Mouse (Mus musculus) brown adipose tissue, adult 24 weeks (tissue): ENCODE measurements around the gene Naif1. TPM values are rescaled to one million over a fixed set of nuclear protein-coding genes. Genes with fewer than 3 reads are reported as not detected.

Source experiments
- H3K27ac ChIP-seq: fragments of 200-500 bp; replicated peaks from 2 replicates; pipeline ENCODE4 v1.5.1; 2012; ENCODE audit warnings: low read depth, mild to moderate bottlenecking, low read length
- H3K4me1 ChIP-seq: fragments of 200-500 bp; 2 replicates; pipeline ENCODE4 v1.6.1; 2012; ENCODE audit warnings: low read length, mixed read lengths; ENCODE audit not compliant: control insufficient read depth, insufficient read depth, insufficient read length
- H3K4me3 ChIP-seq: fragments of 200-500 bp; 2 replicates; pipeline ENCODE4 v1.5.1; 2012; ENCODE audit warnings: low read depth, mild to moderate bottlenecking, low read length, moderate library complexity; ENCODE audit not compliant: insufficient read depth
- polyA plus RNA-seq: library from polyadenylated mRNA; stranded (reverse); fragments of >200 nt; gene quantifications from 2 replicates; pipeline ENCODE4 v1.2.4, GENCODE M21; 2012; ENCODE audit not compliant: missing spikeins, insufficient read depth, insufficient read length

Gene Naif1
- 1.8 and 2.1 TPM in 2 replicates for polyA plus RNA-seq

- H3K4me1 ChIP-seq: peaks cover 31% of the 10 kb centered on the region
- peak within 1 kb of the TSS; percentile 76 for H3K27ac ChIP-seq
- peak within 1 kb of the TSS; percentile 86 for H3K4me3 ChIP-seq
Observed at GRCm38 (mm10) chr2:32449761-32450754, at the start of gene Naif1. TSS of gene Naif1 (plus strand) at chr2:32450457.

- H3K27ac ChIP-seq: no peak overlapping the region
- no peak overlapping the region for H3K4me3 ChIP-seq
- no peaks in the 10 kb centered on the region for H3K4me1 ChIP-seq
Observed at GRCm38 (mm10) chr2:32404663-32405062, 45.6 kb upstream of the Naif1 start.

- Histone ChIP-seq H3K4me1 (no peaks in the 10 kb centered on the region), H3K27ac (no peak overlapping the region), H3K4me3 (no peak overlapping the region)
Observed at GRCm38 (mm10) chr2:32407144-32407824, 43.0 kb upstream of the Naif1 start.

- H3K27ac ChIP-seq: no peak overlapping the region
- no peak overlapping the region for H3K4me3 ChIP-seq
- H3K4me1 ChIP-seq: no peaks in the 10 kb centered on the region
Observed at GRCm38 (mm10) chr2:32408429-32409424, 41.5 kb upstream of the Naif1 start.

GRCm38 (mm10) chr2:32411407-32411806 is 38.9 kb upstream of the Naif1 start:
- Histone ChIP-seq H3K4me3 (no peak overlapping the region), H3K27ac (no peak overlapping the region), H3K4me1 (no peaks in the 10 kb centered on the region)

GRCm38 (mm10) chr2:32412742-32413531 is 37.3 kb upstream of the Naif1 start:
- no peaks in the 10 kb centered on the region; the same call in 1 of the 2 replicates for H3K4me1 ChIP-seq
- H3K27ac ChIP-seq: no peak overlapping the region
- H3K4me3 ChIP-seq: no peak overlapping the region

GRCm38 (mm10) chr2:32413936-32414335 is 36.3 kb upstream of the Naif1 start:
- H3K4me1 ChIP-seq: no peaks in the 10 kb centered on the region; the same call in 1 of the 2 replicates
- no peak overlapping the region for H3K27ac ChIP-seq
- no peak overlapping the region for H3K4me3 ChIP-seq

- H3K4me1 ChIP-seq: no peaks in the 10 kb centered on the region; the same call in 1 of the 2 replicates
- no peak overlapping the region for H3K4me3 ChIP-seq
- no peak overlapping the region for H3K27ac ChIP-seq
Observed at GRCm38 (mm10) chr2:32415801-32416200, 34.5 kb upstream of the Naif1 start.

- H3K4me1 ChIP-seq: peaks cover 2% of the 10 kb centered on the region
- no peak overlapping the region for H3K4me3 ChIP-seq
- no peak overlapping the region for H3K27ac ChIP-seq
Observed at GRCm38 (mm10) chr2:32416556-32416955, 33.7 kb upstream of the Naif1 start.

- Histone ChIP-seq H3K4me3 (no peak overlapping the region), H3K27ac (no peak overlapping the region), H3K4me1 (peaks cover 7% of the 10 kb centered on the region)
Observed at GRCm38 (mm10) chr2:32417486-32417885, 32.8 kb upstream of the Naif1 start.

- H3K4me3 ChIP-seq: no peak overlapping the region
- H3K27ac ChIP-seq: no peak overlapping the region
Observed at GRCm38 (mm10) chr2:32418430-32419151, 31.7 kb upstream of the Naif1 start.

GRCm38 (mm10) chr2:32419359-32419758 is 30.9 kb upstream of the Naif1 start:
- peaks cover 15% of the 10 kb centered on the region for H3K4me1 ChIP-seq
- peak overlapping the region; percentile 12; the same call in 1 of the 2 replicates for H3K27ac ChIP-seq
- H3K4me3 ChIP-seq: no peak overlapping the region

More at GRCm38 (mm10) chr2:32418430-32419151, 31.7 kb upstream of the Naif1 start:
- peaks cover 14% of the 10 kb centered on the region for H3K4me1 ChIP-seq

GRCm38 (mm10) chr2:32420066-32420608 is 30.1 kb upstream of the Naif1 start:
- no peak overlapping the region for H3K4me3 ChIP-seq
- peak overlapping the region; percentile 12; the same call in 1 of the 2 replicates for H3K27ac ChIP-seq
- H3K4me1 ChIP-seq: peaks cover 18% of the 10 kb centered on the region
